In the genomic region with DNA sequence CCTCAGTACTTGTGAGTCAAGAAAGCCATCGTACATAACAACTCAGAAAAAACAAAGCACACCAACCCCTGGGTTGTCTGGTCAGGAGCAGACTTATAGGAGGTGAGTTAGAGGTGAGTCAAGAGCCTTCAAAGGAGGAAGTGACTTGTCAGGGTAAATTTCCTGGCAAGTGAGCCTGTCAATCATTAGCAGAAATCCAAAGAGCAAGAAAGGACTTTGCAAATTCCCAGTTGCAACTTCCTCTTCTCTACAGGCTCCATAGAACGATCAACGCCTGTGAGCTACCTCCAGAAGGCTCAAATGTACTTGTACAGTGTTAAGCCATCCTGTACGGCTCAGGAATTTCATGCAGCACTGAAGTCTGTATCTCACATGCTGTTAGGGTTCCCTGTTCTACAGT, we compare ENCODE assay signal across 14 mouse cellular contexts.
DNase-seq lines count a peak whose midpoint lies in the region; ATAC-seq and TF ChIP-seq lines count a peak whose summit lies in the region.
"Had no signal": no experiment of that assay in that cellular context is flagged by ENCODE, and none has a peak within 500 bp of the region (broad histone marks: within the 10 kb centered on the region; RNA-seq: fewer than 3 reads in every experiment).

No protein-coding gene starts in this region.

- peak overlapping the region; percentile 37; the same call in 1 of the 2 replicates for H3K4me2 ChIP-seq in intestine, postnatal 0 days (replicated peaks; ENCODE audit: low read depth)
- H3K4me2 ChIP-seq in forebrain, embryonic 15.5 days (replicated peaks), result no peak overlapping the region
- H3K4me2 ChIP-seq: heart, embryonic 11.5 days had no signal

- ATAC-seq in intestine, postnatal 0 days, result peak; percentile 93
- ATAC-seq in forebrain, embryonic 15.5 days (replicated peaks), result no peak
- ATAC-seq in erythroid progenitor cell, adult 5-6 weeks (replicated peaks; ENCODE audit: low FRiP score, poor library complexity, severe bottlenecking), result no peak
- ATAC-seq: hindbrain, postnatal 0 days had no signal

- TF ChIP-seq CTCF in intestine, postnatal 0 days (IDR thresholded peaks at IDR 0.05; ENCODE audit: low read depth), result no peak

- no peaks in the 10 kb centered on the region for H3K4me1 ChIP-seq in intestine, postnatal 0 days (replicated peaks; ENCODE audit: control insufficient read depth, insufficient read depth, low read length)
- H3K4me1 ChIP-seq in forebrain, embryonic 15.5 days, result no peaks in the 10 kb centered on the region

- no peaks in the 10 kb centered on the region for H3K27me3 ChIP-seq in intestine, postnatal 0 days (replicated peaks; ENCODE audit: control insufficient read depth, insufficient read depth, low read length)
- H3K27me3 ChIP-seq in forebrain, embryonic 15.5 days, result no peaks in the 10 kb centered on the region

- no peaks in the 10 kb centered on the region for H3K9me3 ChIP-seq in intestine, postnatal 0 days (ENCODE audit: control insufficient read depth)
- no peaks in the 10 kb centered on the region for H3K9me3 ChIP-seq in forebrain, embryonic 15.5 days
- H3K9me3 ChIP-seq: G1E had no signal

- no peaks in the 10 kb centered on the region for H3K36me3 ChIP-seq in intestine, postnatal 0 days (ENCODE audit: control insufficient read depth, insufficient read depth)
- no peaks in the 10 kb centered on the region for H3K36me3 ChIP-seq in forebrain, embryonic 15.5 days
- H3K36me3 ChIP-seq: G1E had no signal

- no peak overlapping the region for H3K9ac ChIP-seq in intestine, postnatal 0 days (ENCODE audit: low read depth, low read length)
- H3K9ac ChIP-seq in forebrain, embryonic 15.5 days (replicated peaks), result no peak overlapping the region

- H3K4me3 ChIP-seq in intestine, postnatal 0 days (ENCODE audit: low read depth, low read length), result no peak overlapping the region
- H3K4me3 ChIP-seq in forebrain, embryonic 15.5 days, result no peak overlapping the region

- WGBS in intestine, postnatal 0 days, result 33% methylated on average over 4 of the region's 4 CpGs
- WGBS in forebrain, embryonic 15.5 days, result 90% methylated on average over 4 of the region's 4 CpGs

- DNase-seq in lung, postnatal 36 days, result peak; percentile 16
- DNase-seq in lung, postnatal 25 days (ENCODE audit: low spot score), result no peak
- DNase-seq in kidney, postnatal 14 days, result peak; percentile 38
- peak; percentile 39 for DNase-seq in yolk sac, embryonic 10.5 days (ENCODE audit: low spot score)
- DNase-seq in heart, postnatal 14 days, result no peak
- DNase-seq: cerebellum, adult 9-10 months; layer of hippocampus, adult 9-11 months; right cerebral cortex, adult 18-20 months had no signal

- H3K27ac ChIP-seq in intestine, postnatal 0 days (ENCODE audit: low read depth, low read length), result peak overlapping the region; percentile 75
- H3K27ac ChIP-seq in forebrain, embryonic 15.5 days (replicated peaks), result no peak overlapping the region
- H3K27ac ChIP-seq: hindbrain, postnatal 0 days had no signal

- intact Hi-C loops in heart, postnatal 14 days (cut with DNase I), result no loop called here

Comparison
In these comparisons a context has a peak if more than half of its experiments do, and no peak if none do; other contexts are left out.
1. DNase-seq: peak in lung, postnatal 36 days (single experiment), kidney, postnatal 14 days (single experiment) and yolk sac, embryonic 10.5 days (single experiment); none in lung, postnatal 25 days (single experiment) and heart, postnatal 14 days (0 of 2).